Mouse (Mus musculus) testis, adult 2 months (tissue): ENCODE data around the gene Txn1.
A peak's percentile ranks its signal among the peaks of the same experiment; 100 is the strongest.

Experiments used
- CTCF ChIP-seq: fragments of 200-500 bp; IDR thresholded peaks from 2 replicates; pipeline ENCODE4 v1.5.1; 2012; ENCODE audit warnings: low read depth, mild to moderate bottlenecking, inconsistent platforms, low read length, moderate library complexity; ENCODE audit not compliant: control insufficient read depth, insufficient read depth, insufficient replicate concordance
- POLR2A ChIP-seq: fragments of 200-500 bp; IDR thresholded peaks from 2 replicates; pipeline ENCODE4 v1.6.1; 2012; ENCODE audit warnings: low read depth, mild to moderate bottlenecking, inconsistent platforms, low read length, moderate library complexity; ENCODE audit not compliant: control insufficient read depth

DNA sequence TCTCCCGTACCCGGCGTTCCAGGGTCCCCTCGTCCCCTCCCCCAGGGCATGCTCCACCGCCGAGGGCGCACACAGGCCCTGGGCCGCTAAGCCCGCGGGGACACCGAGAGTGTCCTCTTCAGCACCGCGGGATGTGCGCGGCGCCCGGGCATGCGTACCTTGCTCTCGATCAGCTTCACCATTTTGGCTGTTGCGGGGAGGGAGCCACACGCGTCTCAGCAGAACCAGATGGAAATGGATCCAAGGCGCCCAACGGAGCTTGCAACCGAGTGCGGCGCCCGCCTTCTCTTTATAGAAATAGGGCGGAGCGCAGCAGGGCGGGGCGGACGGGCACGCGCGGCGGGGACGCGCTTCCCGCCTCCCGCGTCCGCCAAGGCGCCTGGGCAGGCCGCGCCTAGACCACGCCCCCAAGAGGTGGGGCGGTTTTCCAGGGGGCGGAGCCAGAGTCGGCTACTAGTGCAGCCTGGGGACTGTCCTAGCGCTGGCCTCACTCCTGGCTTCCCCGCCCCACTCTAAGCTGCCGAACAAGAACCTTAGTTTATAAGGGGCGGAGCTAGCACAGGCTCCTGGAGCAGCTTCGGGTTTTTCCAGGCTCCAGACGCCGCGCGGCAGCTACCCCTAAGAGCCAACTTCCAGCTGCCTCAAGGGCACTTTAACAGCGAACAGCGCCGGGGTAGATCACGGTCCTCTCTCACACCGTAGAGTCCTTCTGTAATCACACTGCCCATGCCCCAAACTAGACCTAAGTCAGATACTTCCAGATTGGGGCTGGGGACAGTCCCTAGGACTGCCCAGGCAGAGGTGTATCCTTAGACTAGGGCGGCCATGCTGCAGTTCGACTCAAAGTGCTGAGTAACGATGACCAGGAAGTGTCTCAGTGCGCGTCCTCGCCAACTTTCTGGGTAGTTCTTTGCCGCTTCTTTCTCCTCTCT is at the start of gene Txn1:
- TF ChIP-seq POLR2A = peak; percentile 69
- TF ChIP-seq CTCF = no peak
